Mouse (Mus musculus) liver, postnatal 0 days (tissue): ENCODE results near the gene Dennd4b. TPM values are rescaled to one million over a fixed set of nuclear protein-coding genes. Genes with fewer than 3 reads are reported as not detected.

Source experiments
- ATAC-seq: fragments of 200-750 bp; cut with Nextera tagmentation; 2 replicates; pipeline ENCODE4 v1.8.0; 2017; ENCODE audit warnings: mild to moderate bottlenecking, moderate library complexity
- DNase-seq: peaks from one replicate; pipeline ENCODE4 v3.0.0-alpha.2; 2016
- H3K27ac ChIP-seq: fragments of 300-500 bp; sonication (generic); 2 replicates; pipeline ENCODE4 v1.5.1; 2014; ENCODE audit warnings: antibody characterized with exemption, moderate library complexity, mild to moderate bottlenecking, low read depth
- H3K27me3 ChIP-seq: fragments of 300-500 bp; sonication (generic); 2 replicates; pipeline ENCODE4 v1.6.1; 2014; ENCODE audit warnings: low read length, control low read depth, mixed read lengths; ENCODE audit not compliant: insufficient read depth
- H3K36me3 ChIP-seq: fragments of 300-500 bp; sonication (generic); replicated peaks from 2 replicates; pipeline ENCODE4 v1.6.1; 2014; ENCODE audit warnings: mild to moderate bottlenecking, control low read depth, low read length, moderate library complexity, mixed read lengths; ENCODE audit not compliant: insufficient read depth
- H3K4me1 ChIP-seq: fragments of 300-500 bp; sonication (generic); 2 replicates; pipeline ENCODE4 v1.6.1; 2014; ENCODE audit warnings: antibody characterized with exemption, mild to moderate bottlenecking, control low read depth; ENCODE audit not compliant: insufficient read depth
- H3K4me2 ChIP-seq: fragments of 300-500 bp; sonication (generic); 2 replicates; pipeline ENCODE4 v1.6.1; 2014; ENCODE audit warnings: low read depth, mild to moderate bottlenecking, low read length, moderate library complexity, mixed read lengths
- H3K4me3 ChIP-seq: fragments of 300-500 bp; sonication (generic); 2 replicates; pipeline ENCODE4 v1.5.1; 2014; ENCODE audit warnings: low read depth, low read length
- H3K9ac ChIP-seq: fragments of 300-500 bp; sonication (generic); replicated peaks from 2 replicates; pipeline ENCODE4 v1.6.1; 2014; ENCODE audit warnings: mild to moderate bottlenecking, moderate library complexity
- H3K9me3 ChIP-seq: fragments of 300-500 bp; sonication (generic); 2 replicates; pipeline ENCODE4 v1.6.1; 2016; ENCODE audit warnings: mild to moderate bottlenecking, control low read depth, low read length, mixed read lengths
- CTCF ChIP-seq: sonication (generic); IDR thresholded peaks from 2 replicates; pipeline ENCODE4 v1.5.1; 2016; ENCODE audit warnings: antibody characterized with exemption, low read depth
- EP300 ChIP-seq: IDR thresholded peaks from 2 replicates; pipeline ENCODE4 v1.6.1; 2016; ENCODE audit warnings: antibody characterized with exemption, low read depth, mild to moderate bottlenecking
- WGBS: fragments of 180-500 bp; shearing (Covaris S2); extraction: QIAGEN DNeasy Blood & Tissue Kit; methylation state at CpG from one replicate; pipeline ENCODE4 v1.1.7; 2014; ENCODE audit not compliant: insufficient replicate concordance; 5-methylcytosine and 5-hydroxymethylcytosine counted together
- polyA plus RNA-seq: library from polyadenylated mRNA; unstranded; fragments of >200 nt; fragmentation: Nextera tagmentation; extraction: Ambion mirVana; gene quantifications from 2 replicates; pipeline ENCODE4 v1.2.1, GENCODE M21; 2015

Gene Dennd4b
- polyA plus RNA-seq, 1 experiment from 2014 or later: 2.0 TPM

DNA sequence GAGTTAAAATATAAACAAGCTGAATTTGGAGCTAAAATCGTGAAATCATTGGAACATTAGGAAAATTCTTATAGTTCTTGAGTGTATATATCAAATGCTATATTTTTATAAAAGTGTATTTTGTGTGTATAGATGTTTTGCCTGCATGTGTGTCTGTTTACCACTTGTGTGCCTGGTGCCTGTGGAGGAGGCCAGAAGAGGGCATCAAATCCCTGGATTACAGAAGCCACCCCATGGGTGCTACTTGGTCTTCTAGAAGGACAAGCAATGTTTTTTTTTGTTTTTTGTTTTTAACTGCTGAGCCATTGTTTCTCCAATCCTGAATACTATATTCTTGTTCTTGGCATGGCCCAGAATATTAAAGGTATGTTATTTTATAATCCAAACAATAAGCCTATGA is 25.6 kb downstream of the Dennd4b start:
- no peaks in the 10 kb centered on the region for H3K27me3 ChIP-seq
- no peaks in the 10 kb centered on the region for H3K36me3 ChIP-seq
- WGBS: 84% methylated on average over 1 of the region's 1 CpGs
- peaks cover 20% of the 10 kb centered on the region for H3K4me1 ChIP-seq
- H3K4me2 ChIP-seq: no peak overlapping the region
- H3K9ac ChIP-seq: no peak overlapping the region
- H3K4me3 ChIP-seq: no peak overlapping the region
- ATAC-seq (no peak), DNase-seq (no peak)
- H3K27ac ChIP-seq: no peak overlapping the region
- TF ChIP-seq CTCF (peak; percentile 30; the same call in 1 of the 2 replicates), EP300 (no peak)
- H3K9me3 ChIP-seq: no peaks in the 10 kb centered on the region

- Histone ChIP-seq H3K27me3 (no peaks in the 10 kb centered on the region), H3K4me1 (peaks cover 20% of the 10 kb centered on the region), H3K9me3 (no peaks in the 10 kb centered on the region), H3K36me3 (0 out of 2 replicates have a peak, but pooled peaks cover 3% of the 10 kb centered on the region), H3K4me3 (peak overlapping the region; percentile 90), H3K9ac (peak overlapping the region; percentile 68), H3K4me2 (peak overlapping the region; percentile 84), H3K27ac (peak overlapping the region; percentile 99)
- WGBS: 23% methylated on average over 2 of the region's 2 CpGs
- DNase-seq: no peak
- TF ChIP-seq EP300: no peak
- no peak for TF ChIP-seq CTCF
- no peak for ATAC-seq
Measured at GRCm38 (mm10) chr3:90291982-90292344, 27.0 kb downstream of the Dennd4b start.

- peak within 1 kb of the TSS; percentile 99 for H3K27ac ChIP-seq
- WGBS: under 1% methylated on average over 39 of the region's 47 CpGs
- H3K9ac ChIP-seq: peak within 1 kb of the TSS; percentile 95
- peak within 1 kb of the TSS; percentile 84 for H3K4me2 ChIP-seq
- peak; percentile 97 for ATAC-seq
- 0 out of 2 replicates have a peak, but pooled peaks cover 3% of the 10 kb centered on the region for H3K36me3 ChIP-seq
- DNase-seq: peak; percentile 98
- peaks cover 20% of the 10 kb centered on the region for H3K4me1 ChIP-seq
- no peaks in the 10 kb centered on the region for H3K27me3 ChIP-seq
- H3K4me3 ChIP-seq: peak within 1 kb of the TSS; percentile 90
- TF ChIP-seq EP300 (peak; percentile 70), CTCF (no peak)
- H3K9me3 ChIP-seq: no peaks in the 10 kb centered on the region
Measured at GRCm38 (mm10) chr3:90292345-90293275, 27.6 kb downstream of the Dennd4b start, which contains the start of gene Gatad2b. Gene Gatad2b (plus strand): TSS chr3:90293178.

GRCm38 (mm10) chr3:90293352-90294063 is 28.5 kb downstream of the Dennd4b start:
- peak overlapping the region; percentile 78 for H3K4me2 ChIP-seq

DNA sequence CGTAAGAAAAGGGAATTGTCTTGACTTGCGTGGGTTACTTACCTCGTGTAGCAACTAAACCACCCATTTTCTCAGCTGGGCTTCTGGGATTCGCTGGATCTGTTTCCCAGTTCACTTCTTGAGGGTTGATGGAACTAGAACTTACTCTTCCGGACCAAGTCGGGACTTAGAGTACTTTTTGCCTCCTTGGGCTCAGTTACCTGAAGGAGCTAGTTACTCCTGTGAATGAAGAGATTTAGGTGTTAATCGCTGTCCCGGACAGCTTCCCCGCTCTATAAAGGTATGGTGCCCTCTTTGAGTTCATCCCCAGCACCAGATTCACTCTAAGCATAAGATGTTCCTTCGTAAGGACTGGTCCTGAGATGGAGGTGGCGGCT is 29.1 kb downstream of the Dennd4b start:
- WGBS: 5% methylated on average over 11 of the region's 11 CpGs
- Histone ChIP-seq H3K9me3 (no peaks in the 10 kb centered on the region), H3K4me2 (peak overlapping the region; percentile 78), H3K27me3 (no peaks in the 10 kb centered on the region), H3K27ac (peak overlapping the region; percentile 99), H3K36me3 (0 out of 2 replicates have a peak, but pooled peaks cover 3% of the 10 kb centered on the region), H3K9ac (peak overlapping the region; percentile 95), H3K4me1 (peaks cover 20% of the 10 kb centered on the region), H3K4me3 (peak overlapping the region; percentile 90)
- TF ChIP-seq CTCF: no peak
- no peak for TF ChIP-seq EP300
- ATAC-seq: no peak
- DNase-seq: no peak

More at GRCm38 (mm10) chr3:90293352-90294063, 28.5 kb downstream of the Dennd4b start:
- ATAC-seq: peak; percentile 33
- peaks cover 20% of the 10 kb centered on the region for H3K4me1 ChIP-seq
- H3K36me3 ChIP-seq: 0 out of 2 replicates have a peak, but pooled peaks cover 3% of the 10 kb centered on the region
- H3K4me3 ChIP-seq: peak overlapping the region; percentile 90
- no peaks in the 10 kb centered on the region for H3K9me3 ChIP-seq
- H3K9ac ChIP-seq: peak overlapping the region; percentile 95
- H3K27ac ChIP-seq: peak overlapping the region; percentile 99
- WGBS: under 1% methylated on average over 25 of the region's 68 CpGs
- no peaks in the 10 kb centered on the region for H3K27me3 ChIP-seq
- no peak for TF ChIP-seq CTCF
- DNase-seq: peak; percentile 87

DNA sequence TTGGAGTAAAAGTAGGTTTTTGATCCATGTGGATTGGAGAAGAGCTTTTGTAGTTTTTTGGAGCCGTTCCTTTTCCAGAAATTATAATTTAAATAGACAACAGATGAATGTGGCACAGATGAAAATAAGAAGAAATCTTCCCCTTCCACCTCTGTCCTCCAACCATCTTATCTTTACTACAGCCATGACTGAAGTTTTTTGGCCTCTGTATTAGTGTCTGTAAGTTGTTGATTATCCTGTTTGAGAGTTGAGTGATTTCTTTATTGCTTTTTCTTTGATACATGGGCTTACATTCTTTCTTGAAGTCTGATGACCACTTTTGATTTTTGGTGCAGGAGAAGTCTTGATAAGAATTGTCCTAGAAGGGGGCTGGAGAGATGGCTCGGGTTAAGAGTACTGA is 29.7 kb downstream of the Dennd4b start:
- TF ChIP-seq CTCF (no peak), EP300 (no peak)
- peak overlapping the region; percentile 95 for H3K9ac ChIP-seq
- DNase-seq: no peak
- H3K27me3 ChIP-seq: no peaks in the 10 kb centered on the region
- H3K4me3 ChIP-seq: peak overlapping the region; percentile 90
- H3K27ac ChIP-seq: no peak overlapping the region; the same call in 1 of the 2 replicates
- ATAC-seq: no peak
- H3K4me1 ChIP-seq: peaks cover 20% of the 10 kb centered on the region
- H3K4me2 ChIP-seq: peak overlapping the region; percentile 78
- no peaks in the 10 kb centered on the region for H3K9me3 ChIP-seq
- 51% methylated on average over 2 of the region's 2 CpGs for WGBS
- H3K36me3 ChIP-seq: 0 out of 2 replicates have a peak, but pooled peaks cover 3% of the 10 kb centered on the region
